Mouse (Mus musculus): ENCODE measurements at regions not wholly inside any gene's neighbourhood (a gene's known extent, or its start where the extent isn't known, plus 50 kb on each side); places are given as distances from the start of the nearest gene placed in this dataset.

DNA sequence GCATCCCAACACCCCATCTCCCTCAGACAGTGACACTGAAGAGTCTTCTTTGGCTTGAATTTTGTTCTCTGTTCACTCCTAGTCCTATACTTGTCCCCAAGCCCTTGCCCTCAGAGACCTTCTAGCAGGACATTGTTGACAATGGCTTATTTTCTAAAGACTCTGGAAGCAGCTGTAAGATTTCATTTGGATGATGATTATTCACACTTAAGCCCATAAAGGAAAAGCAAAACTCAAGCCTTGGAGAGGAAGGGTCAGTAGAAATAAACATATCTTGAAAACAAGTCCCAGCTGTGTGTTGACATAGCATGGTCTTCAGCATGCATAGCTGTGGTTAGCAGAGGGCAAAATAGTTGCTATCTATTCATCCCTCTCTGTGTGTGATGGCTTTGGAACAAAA, 59.9 kb upstream of the Cdh11 start:
- no peaks in the 10 kb centered on the region for H3K4me1 ChIP-seq (ENCODE audit: control insufficient read depth, insufficient read depth, low read length)
- H3K27ac ChIP-seq (ENCODE audit: insufficient read depth, low read length), result no peak overlapping the region
- no peak overlapping the region for H3K4me3 ChIP-seq (replicated peaks; ENCODE audit: insufficient read depth, low read depth, low read length)
- no peak for DNase-seq
- H3K27me3 ChIP-seq (ENCODE audit: control insufficient read depth, insufficient read depth, low read length), result no peaks in the 10 kb centered on the region
- TF ChIP-seq POLR2A (IDR thresholded peaks at IDR 0.05; ENCODE audit: borderline replicate concordance, insufficient read depth, low read length) (no peak), CTCF (IDR thresholded peaks at IDR 0.05; ENCODE audit: borderline replicate concordance, insufficient read depth, low read depth, low read length) (no peak)

DNA sequence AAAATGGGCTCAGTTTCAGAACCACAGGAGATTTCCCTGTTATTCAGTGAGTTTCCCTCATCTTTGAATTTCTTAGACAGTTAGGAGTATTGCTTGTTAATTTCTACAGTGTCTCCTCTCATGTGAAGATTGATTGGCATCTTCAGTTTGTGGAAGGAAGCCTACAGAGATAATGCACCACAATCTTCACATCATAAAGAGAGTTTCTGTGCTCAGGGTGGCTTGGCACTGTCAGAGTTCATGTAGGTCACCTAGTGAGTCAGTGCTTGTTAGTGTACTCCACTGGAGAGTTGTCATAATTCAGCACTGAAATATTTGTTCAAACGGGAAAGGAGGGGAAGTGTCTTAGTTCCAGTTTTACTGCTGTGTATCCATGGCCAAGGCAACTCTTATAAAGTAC, 74.6 kb upstream of the Cdh11 start:
- Histone ChIP-seq H3K27me3 (ENCODE audit: control insufficient read depth, insufficient read depth, low read length) (no peaks in the 10 kb centered on the region), H3K4me1 (ENCODE audit: control insufficient read depth, insufficient read depth, low read length) (no peaks in the 10 kb centered on the region), H3K27ac (ENCODE audit: insufficient read depth, low read length) (no peak overlapping the region), H3K4me3 (replicated peaks; ENCODE audit: insufficient read depth, low read depth, low read length) (no peak overlapping the region)
- no peak for TF ChIP-seq POLR2A (IDR thresholded peaks at IDR 0.05; ENCODE audit: borderline replicate concordance, insufficient read depth, low read length)
- TF ChIP-seq CTCF (IDR thresholded peaks at IDR 0.05; ENCODE audit: borderline replicate concordance, insufficient read depth, low read depth, low read length), result no peak
- DNase-seq, result no peak
- WGBS, result 81% methylated on average over 1 of the region's 1 CpGs

DNA sequence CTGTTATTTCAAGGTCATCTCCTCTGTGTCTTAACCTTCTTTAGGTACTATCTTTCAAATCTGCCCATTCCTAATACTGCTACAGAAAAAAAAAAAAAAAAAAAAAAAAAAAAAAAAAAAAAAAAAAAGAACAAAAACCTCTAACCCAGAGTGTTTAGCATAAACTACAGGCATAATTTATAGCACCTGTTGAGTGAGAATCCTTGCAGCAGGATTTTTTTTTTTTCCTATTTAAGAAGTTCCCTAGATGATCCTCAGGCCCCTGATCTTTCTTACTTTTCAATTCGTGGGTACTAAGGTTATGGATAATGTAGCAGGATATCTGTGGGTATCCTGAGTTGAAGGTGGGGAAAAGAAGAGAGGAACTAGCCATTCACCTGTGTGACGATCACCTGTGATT, 114.1 kb upstream of the Cdh11 start:
- H3K4me1 ChIP-seq (ENCODE audit: control insufficient read depth, insufficient read depth, low read length), result no peaks in the 10 kb centered on the region
- 81% methylated on average over 2 of the region's 2 CpGs for WGBS
- TF ChIP-seq POLR2A (IDR thresholded peaks at IDR 0.05; ENCODE audit: borderline replicate concordance, insufficient read depth, low read length) (no peak), CTCF (IDR thresholded peaks at IDR 0.05; ENCODE audit: borderline replicate concordance, insufficient read depth, low read depth, low read length) (no peak)
- no peak overlapping the region for H3K27ac ChIP-seq (ENCODE audit: insufficient read depth, low read length)
- DNase-seq, result no peak
- no peaks in the 10 kb centered on the region for H3K27me3 ChIP-seq (ENCODE audit: control insufficient read depth, insufficient read depth, low read length)
- H3K4me3 ChIP-seq (replicated peaks; ENCODE audit: insufficient read depth, low read depth, low read length), result no peak overlapping the region

DNA sequence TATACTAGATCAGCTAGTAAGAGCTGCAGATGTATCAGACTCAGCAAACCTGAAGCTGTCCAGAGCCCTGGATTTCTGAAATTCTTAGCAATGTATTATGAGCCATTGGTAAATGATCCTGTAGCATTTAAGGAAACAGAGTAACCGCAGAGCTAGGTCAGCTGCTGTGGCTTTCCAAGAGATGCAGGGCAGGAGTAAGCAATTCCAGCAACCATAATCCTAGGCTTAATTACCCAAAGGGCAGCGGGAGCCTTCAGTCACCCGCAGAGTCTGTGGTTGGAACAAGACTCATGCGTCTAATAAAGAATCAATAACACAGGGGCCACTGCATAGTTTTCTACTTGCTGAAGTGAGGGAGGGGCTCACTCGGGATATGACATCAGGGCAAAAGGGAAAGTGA, 115.2 kb upstream of the Cdh11 start:
- TF ChIP-seq POLR2A (IDR thresholded peaks at IDR 0.05; ENCODE audit: borderline replicate concordance, insufficient read depth, low read length) (no peak), CTCF (IDR thresholded peaks at IDR 0.05; ENCODE audit: borderline replicate concordance, insufficient read depth, low read depth, low read length) (no peak)
- WGBS, result 56% methylated on average over 5 of the region's 5 CpGs
- Histone ChIP-seq H3K4me3 (replicated peaks; ENCODE audit: insufficient read depth, low read depth, low read length) (no peak overlapping the region), H3K4me1 (ENCODE audit: control insufficient read depth, insufficient read depth, low read length) (no peaks in the 10 kb centered on the region), H3K27me3 (ENCODE audit: control insufficient read depth, insufficient read depth, low read length) (no peaks in the 10 kb centered on the region), H3K27ac (ENCODE audit: insufficient read depth, low read length) (no peak overlapping the region)
- DNase-seq, result no peak

DNA sequence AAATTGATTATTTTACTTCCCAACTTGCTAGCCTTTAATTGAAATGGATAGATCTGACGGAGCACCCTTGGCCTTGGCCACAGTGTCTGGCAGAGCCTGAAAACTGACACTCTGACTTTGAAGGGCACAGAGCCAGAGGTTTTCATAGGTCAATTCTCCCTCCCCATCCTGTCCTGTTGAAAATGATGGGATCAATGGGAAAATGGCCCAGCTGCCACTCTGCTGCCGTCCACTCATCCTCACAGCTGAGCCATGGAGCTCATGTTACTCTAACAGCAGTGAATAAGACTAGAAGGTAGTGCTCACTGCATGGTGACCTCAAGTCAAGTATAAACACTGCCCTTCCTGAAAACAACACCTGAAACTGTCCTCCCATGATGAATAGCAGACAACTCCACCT, 122.0 kb upstream of the Cdh11 start:
- Histone ChIP-seq H3K27me3 (ENCODE audit: control insufficient read depth, insufficient read depth, low read length) (no peaks in the 10 kb centered on the region), H3K27ac (ENCODE audit: insufficient read depth, low read length) (no peak overlapping the region), H3K4me3 (replicated peaks; ENCODE audit: insufficient read depth, low read depth, low read length) (no peak overlapping the region), H3K4me1 (ENCODE audit: control insufficient read depth, insufficient read depth, low read length) (no peaks in the 10 kb centered on the region)
- no peak for DNase-seq
- no peak for TF ChIP-seq POLR2A (IDR thresholded peaks at IDR 0.05; ENCODE audit: borderline replicate concordance, insufficient read depth, low read length)
- no peak for TF ChIP-seq CTCF (IDR thresholded peaks at IDR 0.05; ENCODE audit: borderline replicate concordance, insufficient read depth, low read depth, low read length)
- 34% methylated on average over 2 of the region's 2 CpGs for WGBS

DNA sequence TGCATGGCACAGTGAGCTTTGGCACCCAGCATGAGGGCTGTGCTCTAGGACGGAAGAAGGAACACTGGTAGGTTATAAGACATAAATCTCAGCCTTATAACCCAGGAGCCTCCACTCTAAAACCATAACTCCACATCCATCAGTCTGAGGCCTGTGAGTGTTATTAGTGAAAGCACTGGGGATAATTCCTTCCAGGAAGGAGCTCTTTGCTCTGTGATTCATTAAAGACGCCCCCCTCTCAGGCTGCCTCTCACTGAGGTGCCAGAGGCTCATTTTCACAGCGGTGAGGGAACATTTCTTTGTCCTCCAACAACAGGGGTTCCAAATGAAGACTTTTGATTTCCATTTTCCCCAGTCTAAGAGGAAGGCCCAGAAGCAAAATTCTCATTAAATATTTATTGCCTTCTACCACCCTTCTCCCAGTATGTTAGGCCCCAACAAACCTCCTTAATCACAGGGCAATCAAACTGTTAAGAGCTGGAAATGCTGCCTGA, 145.9 kb upstream of the Cdh11 start:
- DNase-seq, result no peak
- Histone ChIP-seq H3K27ac (ENCODE audit: insufficient read depth, low read length) (no peak overlapping the region), H3K27me3 (ENCODE audit: control insufficient read depth, insufficient read depth, low read length) (no peaks in the 10 kb centered on the region), H3K4me1 (ENCODE audit: control insufficient read depth, insufficient read depth, low read length) (no peaks in the 10 kb centered on the region), H3K4me3 (replicated peaks; ENCODE audit: insufficient read depth, low read depth, low read length) (no peak overlapping the region)
- 44% methylated on average over 3 of the region's 3 CpGs for WGBS
- no peak for TF ChIP-seq POLR2A (IDR thresholded peaks at IDR 0.05; ENCODE audit: borderline replicate concordance, insufficient read depth, low read length)

DNA sequence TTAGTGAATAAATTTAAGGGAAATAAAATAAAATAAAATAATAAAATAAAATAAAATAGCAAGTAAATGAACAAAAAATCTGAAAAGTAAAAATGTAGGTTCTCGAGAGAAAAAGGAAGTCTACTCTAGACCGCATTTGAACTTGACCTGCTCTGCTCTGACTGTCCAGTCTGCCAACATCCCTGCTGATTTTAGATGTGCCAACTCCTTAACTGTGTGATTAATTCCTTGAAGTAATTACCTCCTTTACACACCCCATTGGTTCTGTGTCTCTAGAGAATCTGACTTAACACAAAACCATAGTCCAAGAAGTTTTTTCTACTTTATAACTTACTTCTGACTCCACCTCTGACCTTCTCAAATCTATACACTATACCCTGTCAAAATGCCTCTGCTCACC, 153.3 kb upstream of the Cdh11 start:
- no peaks in the 10 kb centered on the region for H3K4me1 ChIP-seq (ENCODE audit: control insufficient read depth, insufficient read depth, low read length)
- no peak overlapping the region for H3K4me3 ChIP-seq (replicated peaks; ENCODE audit: insufficient read depth, low read depth, low read length)
- DNase-seq, result no peak
- TF ChIP-seq CTCF (IDR thresholded peaks at IDR 0.05; ENCODE audit: borderline replicate concordance, insufficient read depth, low read depth, low read length) (no peak), POLR2A (IDR thresholded peaks at IDR 0.05; ENCODE audit: borderline replicate concordance, insufficient read depth, low read length) (no peak)
- no peaks in the 10 kb centered on the region for H3K27me3 ChIP-seq (ENCODE audit: control insufficient read depth, insufficient read depth, low read length)
- no peak overlapping the region for H3K27ac ChIP-seq (ENCODE audit: insufficient read depth, low read length)
- WGBS, result 20% methylated on average over 2 of the region's 2 CpGs

DNA sequence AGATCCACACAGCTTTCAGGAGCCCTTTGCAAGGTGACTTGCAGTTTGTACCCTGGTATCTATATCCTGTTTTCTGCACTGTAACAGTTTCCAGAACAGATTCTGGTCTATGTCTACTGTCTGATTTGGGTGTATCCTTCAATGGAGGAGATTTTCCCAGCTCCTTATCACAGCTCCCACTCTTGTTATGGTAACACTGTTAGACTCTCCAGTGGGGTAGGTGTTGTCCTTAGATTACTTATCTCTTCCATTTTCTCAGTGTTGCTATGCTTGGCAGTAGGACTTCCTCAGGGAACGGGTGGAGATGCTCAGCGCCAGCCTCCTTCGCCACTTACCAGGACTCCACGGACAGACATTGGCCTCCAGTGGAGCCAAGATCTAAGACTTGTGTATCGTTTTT, 160.1 kb upstream of the Cdh11 start:
- WGBS, result 82% methylated on average over 5 of the region's 5 CpGs
- Histone ChIP-seq H3K27ac (ENCODE audit: insufficient read depth, low read length) (no peak overlapping the region), H3K4me3 (replicated peaks; ENCODE audit: insufficient read depth, low read depth, low read length) (no peak overlapping the region), H3K4me1 (ENCODE audit: control insufficient read depth, insufficient read depth, low read length) (no peaks in the 10 kb centered on the region), H3K27me3 (ENCODE audit: control insufficient read depth, insufficient read depth, low read length) (no peaks in the 10 kb centered on the region)
- TF ChIP-seq POLR2A (IDR thresholded peaks at IDR 0.05; ENCODE audit: borderline replicate concordance, insufficient read depth, low read length) (no peak), CTCF (IDR thresholded peaks at IDR 0.05; ENCODE audit: borderline replicate concordance, insufficient read depth, low read depth, low read length) (no peak)
- no peak for DNase-seq
